Mouse (Mus musculus) adrenal gland, adult (tissue): Measurements from ENCODE around the gene Vmo1.
A peak's percentile ranks its signal among the peaks of the same experiment; 100 is the strongest.

Experiments
- DNase-seq, 2 experiments: peaks; one replicate each; pipeline ENCODE4 v3.0.0; 2022 to 2023; ENCODE audit warnings: low spot score in 1 of 2; ENCODE audit not compliant: inconsistent age in 2 of 2

The Vmo1 gene

GRCm38 (mm10) chr11:70523306-70523989 lies 9.0 kb upstream of the Vmo1 start:
- peak in 1 of 2 experiments; percentile 33 for DNase-seq

GRCm38 (mm10) chr11:70520178-70520769 lies 5.9 kb upstream of the Vmo1 start:
- DNase-seq = peak; percentile 56 to 79

GRCm38 (mm10) chr11:70518923-70519322 lies 4.5 kb upstream of the Vmo1 start, which contains the start of gene Gltpd2:
Gene Gltpd2, plus strand, starts transcription at chr11:70519196.
- DNase-seq = no peak

- no peak for DNase-seq
These were observed 4.0 kb upstream of the Vmo1 start for GRCm38 (mm10) chr11:70518436-70518835.

GRCm38 (mm10) chr11:70516352-70516751 lies 1.9 kb upstream of the Vmo1 start:
- peak in 1 of 2 experiments; percentile 83 for DNase-seq

GRCm38 (mm10) chr11:70513520-70513919 lies 896 bp downstream of the Vmo1 start:
- peak in 1 of 2 experiments; percentile 56 for DNase-seq

GRCm38 (mm10) chr11:70512709-70513342 lies 1.6 kb downstream of the Vmo1 start:
- no peak for DNase-seq

- no peak for DNase-seq
These were observed 2.6 kb downstream of the Vmo1 start for GRCm38 (mm10) chr11:70511825-70512224.

GRCm38 (mm10) chr11:70511242-70511641 lies 3.2 kb downstream of the Vmo1 start:
- DNase-seq = no peak

- peak in 1 of 2 experiments; percentile 68 for DNase-seq
These were observed 4.5 kb downstream of the Vmo1 start for GRCm38 (mm10) chr11:70509753-70510564.

- no peak for DNase-seq
These were observed 7.4 kb downstream of the Vmo1 start for GRCm38 (mm10) chr11:70506962-70507515.

GRCm38 (mm10) chr11:70506385-70506784 lies 8.0 kb downstream of the Vmo1 start:
- DNase-seq = peak; percentile 66 to 92

GRCm38 (mm10) chr11:70504970-70505369 lies 9.4 kb downstream of the Vmo1 start, which contains the start of gene Tm4sf5:
Gene Tm4sf5, plus strand, starts transcription at chr11:70505244.
- DNase-seq = no peak

GRCm38 (mm10) chr11:70502018-70502417 lies 12.4 kb downstream of the Vmo1 start:
- DNase-seq = no peak

GRCm38 (mm10) chr11:70500476-70500812 lies 14.0 kb downstream of the Vmo1 start:
- no peak for DNase-seq

- DNase-seq = peak; percentile 44 to 79
These were observed 14.6 kb downstream of the Vmo1 start for GRCm38 (mm10) chr11:70499566-70500475.

- DNase-seq = peak in 1 of 2 experiments; percentile 26
These were observed 24.7 kb downstream of the Vmo1 start for GRCm38 (mm10) chr11:70489684-70490083.

GRCm38 (mm10) chr11:70489138-70489537 lies 25.3 kb downstream of the Vmo1 start:
- DNase-seq = no peak

- DNase-seq = no peak
These were observed 26.6 kb downstream of the Vmo1 start for GRCm38 (mm10) chr11:70487816-70488215.

- no peak for DNase-seq
These were observed 28.9 kb downstream of the Vmo1 start for GRCm38 (mm10) chr11:70485498-70485897.
